16 mouse cellular contexts compared by ENCODE assay signal in the genomic region with DNA sequence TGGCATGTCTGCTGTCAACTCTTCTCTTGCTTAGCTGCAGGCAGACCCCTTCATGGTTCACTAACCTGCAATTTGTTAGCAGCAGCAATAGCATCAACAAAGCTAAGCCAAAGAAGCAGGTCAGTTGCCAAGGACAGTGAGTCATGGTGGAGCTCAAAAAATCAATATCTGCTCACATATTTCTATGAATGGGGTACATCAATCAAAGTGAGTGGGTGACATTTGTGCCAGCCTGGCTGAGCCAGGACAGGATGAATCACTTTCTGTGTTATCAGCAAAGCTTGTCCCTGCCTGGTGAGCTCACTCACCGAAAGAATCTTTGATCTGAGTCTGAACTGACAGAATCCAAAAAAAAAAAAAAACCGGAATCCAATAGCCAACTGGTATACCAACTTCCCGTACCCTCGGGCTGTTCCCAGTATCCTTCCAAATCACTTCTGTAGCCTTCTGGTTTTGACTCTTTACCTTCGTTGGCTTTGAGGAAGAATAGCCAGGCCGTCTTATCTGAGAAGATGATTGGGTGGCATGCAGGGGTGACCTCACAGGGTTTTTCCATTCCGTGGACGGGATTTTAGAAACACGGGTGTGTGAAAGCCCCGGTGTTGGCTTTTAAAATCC. TPM values are rescaled to one million over a fixed set of nuclear protein-coding genes. Genes with fewer than 3 reads are reported as not detected.
DNase-seq lines count a peak whose midpoint lies in the region; TF ChIP-seq lines count a peak whose summit lies in the region.
"Had no signal": no experiment of that assay in that cellular context is flagged by ENCODE, and none has a peak within 500 bp of the region (broad histone marks: within the 10 kb centered on the region; RNA-seq: fewer than 3 reads in every experiment).

No protein-coding gene starts in this region.

- TF ChIP-seq POLR2A in MEL (IDR thresholded peaks at IDR 0.05; ENCODE audit: control insufficient read depth in 1 of 2, insufficient read depth in 1 of 2, low read depth in 1 of 2, low read length in 2 of 2, poor library complexity in 1 of 2) = no peak

- H3K9ac ChIP-seq in MEL (ENCODE audit: control insufficient read depth, low read depth, low read length, poor library complexity, severe bottlenecking) = peak overlapping the region; percentile 30
- H3K9ac ChIP-seq: heart, embryonic 15.5 days; limb, embryonic 12.5 days had no signal

- no peaks in the 10 kb centered on the region for H3K79me2 ChIP-seq in MEL (ENCODE audit: control insufficient read depth, insufficient read depth, low read length, poor library complexity)

- peaks cover 0 to 29% of the 10 kb centered on the region in 2 experiments; a peak in 2 of 4 replicates for H3K36me3 ChIP-seq in MEL (ENCODE audit: control insufficient read depth in 1 of 2, insufficient read depth in 2 of 2, low read length in 2 of 2)
- H3K36me3 ChIP-seq: heart, embryonic 15.5 days; limb, embryonic 12.5 days had no signal

- TF ChIP-seq CTCF in layer of hippocampus, adult 2 months (conservative IDR thresholded peaks at IDR 0.05) = no peak
- TF ChIP-seq CTCF in MEL (IDR thresholded peaks at IDR 0.05 in 2 of 3, conservative IDR thresholded peaks at IDR 0.05 in 1 of 3; ENCODE audit: control insufficient read depth in 1 of 3, insufficient read depth in 1 of 3, low read depth in 2 of 3, low read length in 3 of 3, poor library complexity in 1 of 3, severe bottlenecking in 1 of 3) = no peak

- no peak overlapping the region for H3K4me3 ChIP-seq in layer of hippocampus, adult 2 months
- H3K4me3 ChIP-seq in MEL (ENCODE audit: control insufficient read depth in 1 of 2, insufficient read depth in 1 of 2, low read depth in 2 of 2, low read length in 2 of 2) = peak overlapping the region; percentile 30 to 45
- H3K4me3 ChIP-seq: heart, embryonic 15.5 days; limb, embryonic 12.5 days had no signal

- no peak for DNase-seq in layer of hippocampus, adult 2 months (ENCODE audit: low spot score in 2 of 2)
- no peak for DNase-seq in layer of hippocampus, postnatal 36 days
- DNase-seq in MEL (ENCODE audit: low read depth, low spot score) = no peak
- DNase-seq in adrenal gland, postnatal 14 days = peak; percentile 82
- DNase-seq in cerebellum, postnatal 36 days = peak; percentile 45 to 60
- no peak for DNase-seq in spleen, postnatal 10 days (ENCODE audit: low spot score in 2 of 2)
- no peak for DNase-seq in spleen, postnatal 4 days (ENCODE audit: low spot score in 2 of 2)
- DNase-seq: gastrocnemius, postnatal 10 days; lung, postnatal 10 days; thymus, adult 18-20 months had no signal

- no peak for TF ChIP-seq EP300 in MEL (IDR thresholded peaks at IDR 0.05; ENCODE audit: low read depth in 1 of 2, low read length in 2 of 2)

- no peaks in the 10 kb centered on the region for H3K9me3 ChIP-seq in MEL (replicated peaks; ENCODE audit: insufficient read depth, low read length)
- H3K9me3 ChIP-seq: heart, embryonic 15.5 days; limb, embryonic 12.5 days had no signal

- no peak for TF ChIP-seq RAD21 in MEL (IDR thresholded peaks at IDR 0.05; ENCODE audit: low read depth, low read length)

- no peaks in the 10 kb centered on the region for H3K27me3 ChIP-seq in MEL (ENCODE audit: control insufficient read depth in 1 of 2, insufficient read depth in 2 of 2, low read length in 2 of 2)
- H3K27me3 ChIP-seq: heart, embryonic 15.5 days; limb, embryonic 12.5 days had no signal

- H3K27ac ChIP-seq in layer of hippocampus, adult 2 months = 0 out of 2 replicates have a peak overlapping the region, but pooled peaks have one; percentile 19
- H3K27ac ChIP-seq in MEL (ENCODE audit: control insufficient read depth, low read depth, low read length) = no peak overlapping the region
- H3K27ac ChIP-seq: heart, embryonic 15.5 days; limb, embryonic 12.5 days had no signal

- H3K4me1 ChIP-seq in MEL (ENCODE audit: control insufficient read depth in 1 of 2, insufficient read depth in 2 of 2, low read length in 2 of 2) = peaks cover 12 to 40% of the 10 kb centered on the region in 2 experiments
- H3K4me1 ChIP-seq: heart, embryonic 15.5 days; limb, embryonic 12.5 days had no signal

TF ChIP-seq in MEL, 35 proteins besides CTCF, POLR2A, EP300 and RAD21:
- TF ChIP-seq ZNF384 (IDR thresholded peaks at IDR 0.05; ENCODE audit: low read depth, low read length) (peak; percentile 77), MXI1 (IDR thresholded peaks at IDR 0.05; ENCODE audit: low read depth, low read length) (no peak), MEF2A (IDR thresholded peaks at IDR 0.05; ENCODE audit: extremely low read depth, insufficient replicate concordance, low read depth, low read length, poor library complexity, severe bottlenecking) (no peak), GABPA (IDR thresholded peaks at IDR 0.05; ENCODE audit: low read depth, low read length) (no peak), ETS1 (IDR thresholded peaks at IDR 0.05; ENCODE audit: low read depth, low read length) (0 out of 2 replicates have a peak, but pooled peaks have one; percentile 5)

RNA-seq across cellular contexts. Expression of a gene that starts 13.9 kb away (rescaled TPM):
- total RNA-seq in layer of hippocampus, adult 2 months (2021) = 10 to 100 TPM; 39.9 to 40.7 TPM
- total RNA-seq in layer of hippocampus, postnatal 36 days (2021) = 10 to 100 TPM; 39.6 to 40.2 TPM
- total RNA-seq in MEL (2012; rRNA removed) = 27.5 and 29.3 TPM in 2 replicates
- 100 to 1,000 TPM; 114 to 166 TPM for polyA plus RNA-seq in MEL (2012; ENCODE audit: insufficient read depth in 1 of 2, insufficient read length in 2 of 2, low read depth in 1 of 2, low replicate concordance in 2 of 2, missing spikeins in 1 of 2)
- total RNA-seq in adrenal gland, postnatal 14 days (2021) = 43.0 and 44.7 TPM in 2 replicates

RNA-seq across cellular contexts. Expression of a gene that starts 32.8 kb away (rescaled TPM):
- not detected for total RNA-seq in layer of hippocampus, adult 2 months (2021)
- not detected for total RNA-seq in layer of hippocampus, postnatal 36 days (2021)
- total RNA-seq in MEL (2012; rRNA removed) = 4.8 and 5.4 TPM in 2 replicates
- polyA plus RNA-seq in MEL (2012; ENCODE audit: insufficient read depth in 1 of 2, insufficient read length in 2 of 2, low read depth in 1 of 2, low replicate concordance in 2 of 2, missing spikeins in 1 of 2) = 10 to 100 TPM in 1 of 2 experiments, not detected in 1; 53.0 TPM
- not detected in 2 replicates for total RNA-seq in adrenal gland, postnatal 14 days (2021)
- total RNA-seq: adrenal gland, postnatal 4 days; gastrocnemius, postnatal 10 days; layer of hippocampus, adult 18-20 months; neutrophil, adult 5-6 weeks had no signal
- polyA plus RNA-seq: heart, embryonic 15.5 days; intestine, postnatal 0 days; limb, embryonic 12.5 days had no signal

Comparison
In these comparisons a context has a peak if more than half of its experiments do, and no peak if none do; other contexts are left out.
1. DNase-seq: peak in adrenal gland, postnatal 14 days (single experiment) and cerebellum, postnatal 36 days (2 of 2); none in layer of hippocampus, adult 2 months (0 of 2), layer of hippocampus, postnatal 36 days (0 of 2), MEL (single experiment), spleen, postnatal 10 days (0 of 2) and spleen, postnatal 4 days (0 of 2).